Mouse (Mus musculus) megakaryocyte, embryonic 14.5 days (primary cell): ENCODE measurements around the gene Cd44.

Source experiments
- FLI1 ChIP-seq: IDR thresholded peaks from 2 replicates; pipeline ENCODE4 v1.6.1; 2012; ENCODE audit warnings: low read length, inconsistent platforms, mixed read lengths
- GATA1 ChIP-seq: IDR thresholded peaks from 3 replicates; pipeline ENCODE4 v1.6.1; 2012; ENCODE audit warnings: mixed read lengths, low read length, inconsistent platforms, borderline replicate concordance

DNA sequence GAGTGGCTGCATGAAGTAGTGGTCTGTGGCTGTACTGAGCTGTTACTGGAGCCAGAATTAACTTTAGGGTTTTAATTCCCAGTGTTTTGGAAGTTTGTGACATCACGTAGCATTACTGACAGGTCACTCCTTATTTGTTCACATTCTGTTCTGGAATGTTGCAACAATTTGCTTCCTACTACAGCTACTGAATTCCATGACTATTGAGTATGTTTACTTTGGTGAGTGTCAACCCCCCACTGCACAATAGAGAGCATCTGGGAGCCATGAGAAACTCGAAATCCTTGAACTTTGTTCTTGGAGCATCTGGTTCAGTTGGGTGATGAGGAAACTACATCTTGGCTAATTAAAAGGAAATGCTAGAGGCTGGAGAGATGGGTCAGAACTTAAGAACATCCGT, 22.2 kb upstream of the Cd44 start:
- TF ChIP-seq GATA1: no peak
- TF ChIP-seq FLI1: no peak
